Mouse (Mus musculus) midbrain, embryonic 11.5 days (tissue): ENCODE data around the gene Sik1. TPM values are rescaled to one million over a fixed set of nuclear protein-coding genes. Genes with fewer than 3 reads are reported as not detected.

ENCODE experiments used
- ATAC-seq: fragments of 200-750 bp; cut with Nextera tagmentation; 2 replicates; pipeline ENCODE4 v1.8.0; 2017; ENCODE audit warnings: moderate TSS enrichment, moderate library complexity; ENCODE audit not compliant: low FRiP score
- DNase-seq: peaks from one replicate; pipeline ENCODE4 v3.0.0; 2015; ENCODE audit warnings: low spot score; ENCODE audit errors: missing footprints
- H3K27ac ChIP-seq: fragments of 300-500 bp; sonication (generic); 2 replicates; pipeline ENCODE4 v1.5.1; 2014; ENCODE audit warnings: low read depth, low read length
- H3K27me3 ChIP-seq: fragments of 300-500 bp; sonication (generic); 2 replicates; pipeline ENCODE4 v1.6.1; 2014; ENCODE audit warnings: mild to moderate bottlenecking, low read length, moderate library complexity, mixed read lengths; ENCODE audit not compliant: control insufficient read depth, insufficient read depth
- H3K36me3 ChIP-seq: fragments of 300-500 bp; sonication (generic); 2 replicates; pipeline ENCODE4 v1.6.1; 2014; ENCODE audit warnings: mild to moderate bottlenecking, low read length, moderate library complexity, mixed read lengths; ENCODE audit not compliant: control insufficient read depth, insufficient read depth
- H3K4me1 ChIP-seq: fragments of 300-500 bp; sonication (generic); 2 replicates; pipeline ENCODE4 v1.6.1; 2014; ENCODE audit warnings: low read length; ENCODE audit not compliant: control insufficient read depth, insufficient read depth
- H3K4me2 ChIP-seq: fragments of 300-500 bp; sonication (generic); 2 replicates; pipeline ENCODE4 v1.6.1; 2014; ENCODE audit warnings: mild to moderate bottlenecking, moderate library complexity
- H3K4me3 ChIP-seq: fragments of 300-500 bp; sonication (generic); 2 replicates; pipeline ENCODE4 v1.5.1; 2014; ENCODE audit warnings: low read depth, low read length
- H3K9ac ChIP-seq: fragments of 300-500 bp; sonication (generic); 2 replicates; pipeline ENCODE4 v1.6.1; 2014; ENCODE audit warnings: low read length
- H3K9me3 ChIP-seq: fragments of 300-500 bp; sonication (generic); 2 replicates; pipeline ENCODE4 v1.6.1; 2016; ENCODE audit warnings: low read length; ENCODE audit not compliant: control insufficient read depth
- WGBS: fragments of 180-500 bp; shearing (Covaris S2); extraction: QIAGEN DNeasy Blood & Tissue Kit; methylation state at CpG from one replicate; pipeline ENCODE4 v1.1.7; 2014; 5-methylcytosine and 5-hydroxymethylcytosine counted together
- polyA plus RNA-seq: library from polyadenylated mRNA; unstranded; fragments of >200 nt; fragmentation: Nextera tagmentation; extraction: Ambion mirVana; gene quantifications from 2 replicates; pipeline ENCODE4 v1.2.1, GENCODE M21; 2014

Sik1 gene
- polyA plus RNA-seq, result 8.9 and 14.0 TPM in 2 replicates

- Histone ChIP-seq H3K27ac (peak within 1 kb of the TSS; percentile 35; the same call in 1 of the 2 replicates), H3K4me3 (peak within 1 kb of the TSS; percentile 55), H3K36me3 (no peaks in the 10 kb centered on the region), H3K9ac (peak within 1 kb of the TSS; percentile 85), H3K27me3 (no peaks in the 10 kb centered on the region), H3K4me2 (peak within 1 kb of the TSS; percentile 88), H3K9me3 (no peaks in the 10 kb centered on the region), H3K4me1 (peaks cover 11% of the 10 kb centered on the region)
- under 1% methylated on average over 80 of the region's 92 CpGs for WGBS
- ATAC-seq (peak; percentile 96), DNase-seq (peak; percentile 100)
These were observed at the start of gene Sik1 for GRCm38 (mm10) chr17:31855597-31856518. TSS of gene Sik1 (minus strand) at chr17:31855804.

DNA sequence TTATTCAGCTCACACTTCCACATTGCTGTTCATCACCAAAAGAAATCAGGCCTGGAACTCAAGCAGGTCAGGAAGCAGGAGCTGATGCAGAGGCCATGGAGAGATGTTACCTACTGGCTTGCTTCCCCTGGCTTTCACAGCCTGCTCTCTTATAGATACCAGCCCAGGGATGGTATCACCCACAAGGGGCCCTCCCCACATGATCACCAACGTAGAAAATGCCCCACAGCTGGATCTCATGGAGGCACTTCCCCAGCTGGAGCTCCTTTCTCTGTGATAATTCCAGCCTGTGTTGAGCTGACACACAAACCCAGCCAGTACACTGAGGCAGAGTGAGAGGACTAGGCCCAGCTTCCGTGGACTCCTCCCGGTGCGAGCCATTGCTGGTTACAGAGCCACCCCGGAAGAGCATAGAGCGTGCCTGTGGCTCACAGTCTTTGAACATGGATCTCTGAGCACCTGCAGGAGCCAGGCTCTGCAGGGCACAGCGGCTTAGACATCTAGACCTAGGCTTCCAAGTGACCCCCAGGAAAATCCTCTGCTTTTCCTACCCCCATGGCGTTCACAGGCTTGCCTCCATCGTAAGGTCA, 49.7 kb upstream of the Sik1 start:
- no peak for ATAC-seq
- H3K27ac ChIP-seq, result no peak overlapping the region
- H3K9me3 ChIP-seq, result no peaks in the 10 kb centered on the region
- no peak overlapping the region for H3K4me3 ChIP-seq
- DNase-seq, result no peak
- no peaks in the 10 kb centered on the region for H3K36me3 ChIP-seq
- 80% methylated on average over 9 of the region's 9 CpGs for WGBS
- H3K9ac ChIP-seq, result no peak overlapping the region
- no peak overlapping the region for H3K4me2 ChIP-seq
- H3K4me1 ChIP-seq, result no peaks in the 10 kb centered on the region
- H3K27me3 ChIP-seq, result no peaks in the 10 kb centered on the region

DNA sequence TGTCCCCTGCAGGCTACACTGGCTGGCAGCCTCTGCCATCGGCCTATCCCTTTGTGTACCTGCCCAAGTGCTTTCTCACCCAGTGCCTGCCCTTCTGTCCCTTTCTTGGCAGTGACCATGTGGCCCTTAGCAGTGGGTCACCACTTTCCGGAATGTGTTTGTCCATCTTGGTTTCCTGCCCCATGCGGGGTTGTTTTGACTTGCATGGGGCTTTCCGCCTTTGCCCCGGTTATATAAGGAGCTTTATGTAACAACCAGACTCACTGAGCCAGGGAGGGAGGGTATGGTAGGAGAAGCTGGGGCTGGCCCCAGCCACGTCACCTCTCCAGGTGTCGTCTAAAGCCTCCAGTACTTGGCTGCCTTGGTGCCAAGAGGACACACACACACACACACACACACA, 48.4 kb upstream of the Sik1 start:
- Histone ChIP-seq H3K27ac (no peak overlapping the region), H3K9ac (no peak overlapping the region), H3K9me3 (no peaks in the 10 kb centered on the region), H3K4me2 (no peak overlapping the region), H3K36me3 (no peaks in the 10 kb centered on the region), H3K4me1 (no peaks in the 10 kb centered on the region), H3K27me3 (no peaks in the 10 kb centered on the region), H3K4me3 (no peak overlapping the region)
- DNase-seq (peak; percentile 47), ATAC-seq (no peak)
- WGBS, result 81% methylated on average over 7 of the region's 7 CpGs

DNA sequence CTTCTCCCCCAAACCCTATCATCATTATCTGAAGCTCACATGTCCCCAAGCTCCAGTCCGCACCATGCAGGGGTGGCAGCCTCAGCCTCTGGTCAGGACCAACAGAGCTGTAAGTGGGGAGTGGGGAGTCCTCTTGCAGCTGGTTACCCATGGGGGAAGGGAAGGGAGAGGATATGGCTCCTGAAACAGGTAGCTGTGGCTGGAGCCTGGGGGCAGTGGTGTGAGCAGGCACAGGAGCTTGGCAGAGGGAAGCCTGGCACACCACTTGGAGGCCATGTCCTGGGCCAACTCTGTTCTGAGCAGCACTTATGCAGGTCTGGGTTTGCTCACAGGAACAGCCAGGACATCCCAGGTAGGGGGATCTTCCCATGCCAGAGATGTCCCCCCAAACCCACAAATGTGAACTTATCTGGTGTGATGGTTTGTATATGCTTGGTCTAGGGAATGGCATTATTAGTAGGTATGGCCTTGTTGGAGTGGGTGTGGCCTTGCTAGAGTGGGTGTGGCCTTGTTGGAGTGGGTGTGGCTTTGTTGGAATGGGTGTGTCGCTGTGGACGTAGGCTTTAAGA, 47.1 kb upstream of the Sik1 start:
- 88% methylated on average over 3 of the region's 3 CpGs for WGBS
- no peaks in the 10 kb centered on the region for H3K9me3 ChIP-seq
- H3K4me1 ChIP-seq, result no peaks in the 10 kb centered on the region
- no peaks in the 10 kb centered on the region for H3K36me3 ChIP-seq
- no peak overlapping the region for H3K4me3 ChIP-seq
- H3K4me2 ChIP-seq, result no peak overlapping the region
- H3K27ac ChIP-seq, result no peak overlapping the region
- no peak for ATAC-seq
- DNase-seq, result no peak
- no peaks in the 10 kb centered on the region for H3K27me3 ChIP-seq
- no peak overlapping the region for H3K9ac ChIP-seq

- H3K9ac ChIP-seq, result no peak overlapping the region
- H3K9me3 ChIP-seq, result no peaks in the 10 kb centered on the region
- ATAC-seq (no peak), DNase-seq (no peak)
- no peak overlapping the region for H3K4me2 ChIP-seq
- no peaks in the 10 kb centered on the region for H3K4me1 ChIP-seq
- no peaks in the 10 kb centered on the region for H3K36me3 ChIP-seq
- 79% methylated on average over 11 of the region's 11 CpGs for WGBS
- H3K27ac ChIP-seq, result no peak overlapping the region
- H3K27me3 ChIP-seq, result no peaks in the 10 kb centered on the region
- no peak overlapping the region for H3K4me3 ChIP-seq
These were observed 46.0 kb upstream of the Sik1 start for GRCm38 (mm10) chr17:31901461-31902204.

- H3K9ac ChIP-seq, result no peak overlapping the region
- H3K9me3 ChIP-seq, result no peaks in the 10 kb centered on the region
- no peak overlapping the region for H3K4me2 ChIP-seq
- H3K4me3 ChIP-seq, result no peak overlapping the region
- no peaks in the 10 kb centered on the region for H3K27me3 ChIP-seq
- 69% methylated on average over 5 of the region's 5 CpGs for WGBS
- no peak overlapping the region for H3K27ac ChIP-seq
- no peaks in the 10 kb centered on the region for H3K4me1 ChIP-seq
- no peak for DNase-seq
- no peaks in the 10 kb centered on the region for H3K36me3 ChIP-seq
- ATAC-seq, result no peak
These were observed 43.3 kb upstream of the Sik1 start for GRCm38 (mm10) chr17:31898941-31899340.

DNA sequence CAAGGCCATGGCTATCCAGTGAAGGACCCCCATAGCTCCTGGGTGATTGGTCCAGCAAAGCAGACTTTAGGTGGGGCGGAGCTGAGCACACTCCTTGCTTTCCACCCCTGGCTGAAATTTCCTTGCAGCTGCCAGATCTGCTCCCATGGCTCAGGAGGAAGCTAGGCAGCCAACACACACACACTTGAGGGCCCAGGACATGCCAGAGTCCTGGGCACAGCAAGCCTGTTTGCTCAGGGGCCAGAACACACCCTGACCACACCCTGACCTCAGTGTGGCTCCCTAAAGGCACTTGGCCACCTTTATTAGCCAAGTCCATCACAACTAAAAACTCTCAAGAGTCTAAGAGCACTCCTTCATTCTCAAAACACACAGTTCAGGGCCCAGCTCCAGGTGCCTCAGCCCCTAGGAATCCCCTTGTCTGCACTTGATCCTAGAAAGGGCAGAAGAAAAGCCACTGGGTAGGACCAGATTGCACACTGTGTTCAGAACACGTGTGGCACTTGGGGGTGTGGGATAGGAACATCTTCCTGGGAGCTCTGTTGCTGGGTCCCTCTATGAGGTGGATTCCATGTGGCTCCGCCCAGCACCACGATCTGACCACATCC, 41.7 kb upstream of the Sik1 start:
- no peaks in the 10 kb centered on the region for H3K36me3 ChIP-seq
- ATAC-seq (no peak), DNase-seq (peak; percentile 60)
- H3K27ac ChIP-seq, result no peak overlapping the region
- no peaks in the 10 kb centered on the region for H3K9me3 ChIP-seq
- H3K9ac ChIP-seq, result no peak overlapping the region
- 81% methylated on average over 4 of the region's 4 CpGs for WGBS
- no peaks in the 10 kb centered on the region for H3K27me3 ChIP-seq
- no peak overlapping the region for H3K4me2 ChIP-seq
- no peaks in the 10 kb centered on the region for H3K4me1 ChIP-seq
- no peak overlapping the region for H3K4me3 ChIP-seq

DNA sequence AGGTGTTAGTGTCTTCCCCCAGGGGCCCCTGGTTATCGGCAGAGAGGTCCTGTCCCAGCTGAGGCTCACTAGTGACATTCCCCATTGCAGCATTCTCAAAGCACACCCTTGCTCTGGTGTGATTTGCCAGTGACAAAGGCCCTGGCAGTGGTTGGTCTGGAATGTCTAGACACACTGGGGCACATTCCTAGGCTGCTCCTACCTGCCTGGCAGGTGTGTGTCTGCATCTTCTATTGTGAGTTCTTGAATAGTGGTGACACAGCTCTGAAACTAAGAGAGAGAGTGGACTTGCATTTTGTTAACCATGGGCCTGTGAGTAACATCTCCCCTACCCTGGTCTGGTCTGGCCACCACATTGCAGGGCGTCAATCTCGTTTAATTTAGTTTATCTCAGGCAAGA, 41.1 kb upstream of the Sik1 start:
- Histone ChIP-seq H3K9ac (no peak overlapping the region), H3K4me2 (no peak overlapping the region), H3K27me3 (no peaks in the 10 kb centered on the region), H3K36me3 (no peaks in the 10 kb centered on the region), H3K27ac (no peak overlapping the region), H3K4me1 (no peaks in the 10 kb centered on the region), H3K9me3 (no peaks in the 10 kb centered on the region), H3K4me3 (no peak overlapping the region)
- 83% methylated on average over 3 of the region's 3 CpGs for WGBS
- ATAC-seq, result no peak
- DNase-seq, result no peak
